Mouse (Mus musculus) small intestine, adult 2 months (tissue): ENCODE results near the gene Gucy1a1.

Experiments used
- CTCF ChIP-seq: fragments of 200-500 bp; IDR thresholded peaks from 2 replicates; pipeline ENCODE4 v1.5.1; 2012; ENCODE audit warnings: low read depth, mild to moderate bottlenecking, control low read depth, inconsistent platforms, low read length, moderate library complexity, mixed read lengths; ENCODE audit not compliant: insufficient replicate concordance, insufficient read length; ENCODE audit errors: extremely low read depth
- POLR2A ChIP-seq: fragments of 200-500 bp; IDR thresholded peaks from 2 replicates; pipeline ENCODE4 v1.6.1; 2012; ENCODE audit warnings: low read depth, mild to moderate bottlenecking, control low read depth, inconsistent platforms, low read length, moderate library complexity

- TF ChIP-seq CTCF, result no peak
- TF ChIP-seq POLR2A, result no peak
These were observed 21.0 kb downstream of the Gucy1a1 start for GRCm38 (mm10) chr3:82124567-82124966.
